Mouse (Mus musculus) megakaryocyte, embryonic 14.5 days (primary cell): Measurements from ENCODE around the gene Dennd5b.

ENCODE experiments used
- FLI1 ChIP-seq: IDR thresholded peaks from 2 replicates; pipeline ENCODE4 v1.6.1; 2012; ENCODE audit warnings: low read length, inconsistent platforms, mixed read lengths
- GATA1 ChIP-seq: IDR thresholded peaks from 3 replicates; pipeline ENCODE4 v1.6.1; 2012; ENCODE audit warnings: mixed read lengths, low read length, inconsistent platforms, borderline replicate concordance

DNA sequence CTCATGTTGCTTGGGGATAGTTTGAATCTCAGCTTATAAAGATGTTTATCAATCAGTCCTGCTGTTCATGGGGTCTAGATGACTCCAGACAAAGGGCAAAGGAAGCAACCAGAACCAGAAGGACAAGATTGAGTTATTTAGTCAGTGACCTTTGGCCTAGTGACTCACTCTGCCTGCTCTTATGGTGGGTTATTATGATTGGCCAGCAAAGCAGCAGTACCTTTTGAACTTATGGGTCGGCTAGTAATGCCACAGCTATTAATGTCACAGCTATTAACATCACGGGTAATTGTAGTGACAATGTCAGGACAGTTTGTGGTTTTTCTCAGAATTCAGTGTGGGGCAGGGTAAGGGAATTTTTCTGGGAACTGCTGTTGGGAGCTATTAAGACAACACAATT, 36.5 kb upstream of the Dennd5b start:
- no peak for TF ChIP-seq GATA1
- TF ChIP-seq FLI1, result no peak
